Mouse (Mus musculus): ENCODE measurements around the gene Higd2a. TPM values are rescaled to one million over a fixed set of nuclear protein-coding genes. Genes with fewer than 3 reads are reported as not detected.
A peak's percentile ranks its signal among the peaks of the same experiment; 100 is the strongest.

The Higd2a gene
- total and polyA plus RNA-seq, 2 experiments from 2014 or later = 177 to 362 TPM

DNA sequence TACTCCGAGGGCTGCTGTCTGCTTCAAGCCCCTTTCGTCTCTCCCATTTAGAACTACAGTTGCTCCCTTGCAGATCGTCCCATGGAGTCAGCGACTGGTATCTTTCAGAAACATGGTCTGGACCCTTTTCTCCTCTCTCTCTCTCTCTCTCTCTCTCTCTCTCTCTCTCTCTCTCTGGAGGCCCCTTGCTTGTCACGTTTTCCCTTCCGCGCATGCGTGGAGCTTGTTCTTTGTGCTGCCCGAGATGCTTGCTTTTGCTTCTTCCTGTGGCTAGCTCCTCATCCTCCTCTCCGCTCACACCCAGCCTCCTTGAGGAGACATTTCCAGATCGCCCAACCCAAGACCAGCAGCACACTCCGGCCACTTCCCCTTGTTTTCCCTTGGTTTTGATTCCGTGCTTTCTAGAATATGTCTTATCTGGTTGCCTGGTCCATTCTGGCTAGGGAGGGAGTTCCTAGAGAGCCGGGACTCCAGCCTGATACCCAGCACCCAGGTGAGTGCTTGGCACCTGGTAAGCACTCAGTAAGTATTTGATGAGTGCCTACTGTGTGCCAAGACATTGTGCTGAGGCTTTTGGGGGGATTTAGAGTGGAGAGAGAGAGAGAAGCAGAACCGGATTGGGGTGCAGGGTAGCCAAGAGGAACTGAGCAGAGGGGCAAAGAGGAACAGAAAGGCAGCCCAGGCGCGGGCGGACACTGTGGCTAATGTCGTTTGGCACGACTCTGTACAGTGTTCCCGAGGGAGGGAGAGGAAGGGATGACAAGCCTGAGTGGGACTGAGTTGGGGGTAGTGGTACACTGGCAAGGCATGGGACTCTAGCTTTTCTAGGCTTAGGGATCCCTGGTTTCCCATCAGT, 12.1 kb upstream of the Higd2a start:
- H3K36me3 ChIP-seq (ENCODE audit: insufficient read depth, low read length) = peaks cover 13% of the 10 kb centered on the region; the same call in 1 of the 2 replicates
- H3K4me2 ChIP-seq (ENCODE audit: low read depth, low read length) = no peak overlapping the region

DNA sequence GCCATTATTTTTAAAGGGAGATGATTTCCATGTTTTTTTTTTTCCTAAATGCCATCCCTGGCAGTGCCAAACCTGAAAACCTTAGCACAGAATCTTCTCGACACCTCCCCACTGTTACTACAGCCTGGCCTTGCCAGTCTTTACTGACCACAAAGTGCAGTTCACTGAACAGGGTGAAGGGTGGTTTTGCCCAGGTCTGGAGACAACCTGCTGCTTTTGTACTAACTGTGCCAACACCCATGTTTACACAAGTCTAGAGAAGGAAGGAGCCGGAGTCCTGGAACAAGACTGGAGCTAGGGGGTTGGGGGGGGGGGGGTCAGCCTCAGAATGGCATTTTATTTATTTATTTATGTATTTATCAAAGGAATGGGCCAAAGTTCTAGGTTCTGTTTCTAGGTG, 8.6 kb upstream of the Higd2a start:
- Histone ChIP-seq H3K4me3 (ENCODE audit: low read length) (no peak overlapping the region), H3K36me3 (ENCODE audit: insufficient read depth, low read length) (peaks cover 25% of the 10 kb centered on the region), H3K27me3 (ENCODE audit: insufficient read depth, low read length) (no peaks in the 10 kb centered on the region), H3K9ac (replicated peaks; ENCODE audit: low read length) (no peak overlapping the region), H3K9me3 (ENCODE audit: low read length) (no peaks in the 10 kb centered on the region), H3K27ac (no peak overlapping the region), H3K4me1 (ENCODE audit: insufficient read depth, low read length) (peaks cover 5% of the 10 kb centered on the region; the same call in 1 of the 2 replicates), H3K4me2 (ENCODE audit: low read depth, low read length) (no peak overlapping the region)
- WGBS = 72% methylated on average over 2 of the region's 2 CpGs
- no peak for TF ChIP-seq CTCF (IDR thresholded peaks at IDR 0.05; ENCODE audit: low read depth)
- ATAC-seq = no peak
- DNase-seq (ENCODE audit: low spot score) = no peak

More for the DNA sequence above, 12.1 kb upstream of the Higd2a start:
- Histone ChIP-seq H3K4me3 (ENCODE audit: low read length) (no peak overlapping the region), H3K9ac (replicated peaks; ENCODE audit: low read length) (no peak overlapping the region), H3K4me1 (ENCODE audit: insufficient read depth, low read length) (peaks cover 10% of the 10 kb centered on the region; the same call in 1 of the 2 replicates), H3K27ac (0 out of 2 replicates have a peak overlapping the region, but pooled peaks have one; percentile 11), H3K27me3 (ENCODE audit: insufficient read depth, low read length) (no peaks in the 10 kb centered on the region), H3K9me3 (ENCODE audit: low read length) (no peaks in the 10 kb centered on the region)
- DNase-seq (ENCODE audit: low spot score) (no peak), ATAC-seq (no peak)
- 79% methylated on average over 21 of the region's 21 CpGs for WGBS
- no peak for TF ChIP-seq CTCF (IDR thresholded peaks at IDR 0.05; ENCODE audit: low read depth)

DNA sequence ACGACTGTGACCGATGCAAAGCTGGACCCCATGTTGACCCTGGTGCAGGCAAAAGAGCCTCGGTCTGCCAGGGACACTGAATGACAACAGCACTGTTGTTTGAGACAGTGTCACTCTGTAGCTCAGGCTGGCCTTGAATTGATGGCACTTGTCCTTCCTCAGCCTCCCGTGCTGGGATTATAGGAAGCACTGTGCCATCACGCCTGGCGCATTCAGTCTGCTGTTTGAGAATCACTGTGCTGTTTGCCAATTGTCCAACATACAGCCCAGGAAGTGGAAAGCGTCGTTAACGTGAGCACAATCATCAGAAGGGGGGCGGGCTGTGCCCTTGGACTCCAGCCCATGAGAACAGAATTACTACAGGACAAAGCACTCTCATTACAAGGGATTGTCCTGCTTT, 7.9 kb upstream of the Higd2a start:
- no peak overlapping the region for H3K27ac ChIP-seq
- H3K9ac ChIP-seq (replicated peaks; ENCODE audit: low read length) = no peak overlapping the region
- no peak overlapping the region for H3K4me2 ChIP-seq (ENCODE audit: low read depth, low read length)
- peaks cover 25% of the 10 kb centered on the region for H3K36me3 ChIP-seq (ENCODE audit: insufficient read depth, low read length)
- no peaks in the 10 kb centered on the region for H3K4me1 ChIP-seq (ENCODE audit: insufficient read depth, low read length)
- no peak overlapping the region for H3K4me3 ChIP-seq (ENCODE audit: low read length)
- 54% methylated on average over 10 of the region's 10 CpGs for WGBS
- H3K9me3 ChIP-seq (ENCODE audit: low read length) = no peaks in the 10 kb centered on the region
- no peak for TF ChIP-seq CTCF (IDR thresholded peaks at IDR 0.05; ENCODE audit: low read depth)
- ATAC-seq (0 out of 2 replicates have a peak, but pooled peaks have one; percentile 15), DNase-seq (ENCODE audit: low spot score) (no peak)
- no peaks in the 10 kb centered on the region for H3K27me3 ChIP-seq (ENCODE audit: insufficient read depth, low read length)

DNA sequence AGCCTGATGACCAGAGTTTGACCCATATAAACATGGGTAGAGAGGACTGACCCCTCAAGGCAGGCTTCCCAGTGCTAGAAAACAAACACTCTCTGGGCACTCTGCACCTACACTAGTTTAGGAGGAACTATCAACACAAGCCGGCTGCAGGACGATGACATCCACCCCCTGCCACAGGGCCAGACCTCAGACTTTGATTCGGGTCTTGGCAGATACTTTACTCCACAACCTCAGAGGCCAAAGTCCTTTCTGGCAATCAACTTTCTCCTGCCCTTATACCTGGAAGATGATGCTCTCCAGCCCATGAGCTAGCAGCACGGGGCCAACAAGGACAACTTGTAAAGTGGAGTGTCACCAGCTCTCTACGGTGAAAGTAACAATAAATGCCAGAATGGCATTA, 7.1 kb upstream of the Higd2a start:
- Histone ChIP-seq H3K4me3 (ENCODE audit: low read length) (no peak overlapping the region), H3K36me3 (ENCODE audit: insufficient read depth, low read length) (peaks cover 25% of the 10 kb centered on the region), H3K4me1 (ENCODE audit: insufficient read depth, low read length) (no peaks in the 10 kb centered on the region), H3K27me3 (ENCODE audit: insufficient read depth, low read length) (no peaks in the 10 kb centered on the region), H3K4me2 (ENCODE audit: low read depth, low read length) (no peak overlapping the region), H3K9ac (replicated peaks; ENCODE audit: low read length) (no peak overlapping the region), H3K27ac (no peak overlapping the region), H3K9me3 (ENCODE audit: low read length) (no peaks in the 10 kb centered on the region)
- no peak for TF ChIP-seq CTCF (IDR thresholded peaks at IDR 0.05; ENCODE audit: low read depth)
- DNase-seq (ENCODE audit: low spot score) = no peak
- WGBS = 94% methylated on average over 5 of the region's 5 CpGs
- ATAC-seq = no peak

DNA sequence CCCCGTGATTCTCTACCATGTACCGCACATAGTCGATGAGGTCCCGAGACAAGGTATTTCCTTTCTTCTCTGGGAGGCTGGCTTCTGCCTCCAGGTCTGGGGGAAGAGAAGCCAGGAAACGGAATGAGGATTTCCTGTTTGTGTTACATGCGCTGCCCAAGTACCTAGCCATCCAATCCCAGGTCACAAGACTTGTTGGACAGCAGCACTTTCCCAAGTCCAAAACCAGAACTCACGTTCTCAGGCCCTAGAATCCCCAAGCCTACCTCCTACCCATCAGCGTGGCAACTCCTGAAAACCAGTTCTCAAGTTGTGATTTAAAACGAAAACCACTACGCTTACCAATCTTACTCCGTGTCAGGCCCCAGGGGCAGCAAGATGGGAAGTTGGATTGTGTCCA, 4.2 kb upstream of the Higd2a start:
- ATAC-seq = no peak
- no peak overlapping the region for H3K4me3 ChIP-seq (ENCODE audit: low read length)
- no peaks in the 10 kb centered on the region for H3K4me1 ChIP-seq (ENCODE audit: insufficient read depth, low read length)
- H3K9me3 ChIP-seq (ENCODE audit: low read length) = no peaks in the 10 kb centered on the region
- H3K36me3 ChIP-seq (ENCODE audit: insufficient read depth, low read length) = peaks cover 14% of the 10 kb centered on the region
- 92% methylated on average over 11 of the region's 11 CpGs for WGBS
- no peaks in the 10 kb centered on the region for H3K27me3 ChIP-seq (ENCODE audit: insufficient read depth, low read length)
- H3K27ac ChIP-seq = no peak overlapping the region
- H3K4me2 ChIP-seq (ENCODE audit: low read depth, low read length) = no peak overlapping the region
- no peak overlapping the region for H3K9ac ChIP-seq (replicated peaks; ENCODE audit: low read length)
- TF ChIP-seq CTCF (IDR thresholded peaks at IDR 0.05; ENCODE audit: low read depth) = no peak
- DNase-seq (ENCODE audit: low spot score) = no peak

DNA sequence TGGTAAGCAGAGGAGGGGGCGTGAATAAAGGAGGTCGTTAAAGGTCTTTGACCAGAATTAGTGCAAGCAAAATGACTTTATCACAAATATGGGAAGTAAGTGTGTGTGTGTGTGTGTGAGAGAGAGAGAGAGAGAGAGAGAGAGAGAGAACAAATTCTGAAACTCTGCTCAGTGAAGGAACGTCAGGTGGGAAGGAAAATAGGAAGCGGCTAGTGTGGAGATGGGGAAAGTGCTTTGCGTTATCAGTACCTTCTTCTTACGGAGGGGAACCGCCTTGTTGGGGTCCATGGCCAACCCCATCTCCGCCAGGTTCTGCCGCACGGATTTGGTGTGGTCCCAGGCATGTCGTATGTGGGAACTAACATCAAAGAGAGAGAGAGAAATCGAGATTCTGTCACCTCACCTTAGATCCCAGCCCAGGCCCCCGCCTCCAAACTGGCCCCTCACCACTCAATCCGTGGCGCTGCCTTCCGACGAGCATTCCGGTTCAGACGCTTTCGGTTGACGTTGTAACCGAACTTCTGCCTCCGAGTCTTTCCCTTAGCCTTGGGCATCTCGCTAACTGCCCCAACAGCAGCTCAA, 502 bp upstream of the Higd2a start:
- Histone ChIP-seq H3K27ac (peak overlapping the region; percentile 49; the same call in 1 of the 2 replicates), H3K9me3 (ENCODE audit: low read length) (no peaks in the 10 kb centered on the region), H3K4me3 (ENCODE audit: low read length) (peak overlapping the region; percentile 82), H3K4me1 (ENCODE audit: insufficient read depth, low read length) (peaks cover 9% of the 10 kb centered on the region), H3K4me2 (ENCODE audit: low read depth, low read length) (peak overlapping the region; percentile 64), H3K27me3 (ENCODE audit: insufficient read depth, low read length) (no peaks in the 10 kb centered on the region), H3K9ac (replicated peaks; ENCODE audit: low read length) (peak overlapping the region; percentile 88; the same call in 1 of the 2 replicates), H3K36me3 (ENCODE audit: insufficient read depth, low read length) (peaks cover 9% of the 10 kb centered on the region)
- 1% methylated on average over 24 of the region's 24 CpGs for WGBS
- DNase-seq (ENCODE audit: low spot score) (no peak), ATAC-seq (peak; percentile 11; the same call in 1 of the 2 replicates)
- TF ChIP-seq CTCF (IDR thresholded peaks at IDR 0.05; ENCODE audit: low read depth) = no peak

Measured in hindbrain, postnatal 0 days (tissue).